Mouse (Mus musculus): ENCODE data around the gene Cxcr2.
"Not testable (repeated sequence)": the region's sequence is repeated elsewhere in the genome, so short reads cannot be mapped to it uniquely, and the experiment has no call there.

The Cxcr2 gene

GRCm38 (mm10) chr1:74139415-74139814 is 14.4 kb upstream of the Cxcr2 start:
- no peak for DNase-seq (ENCODE audit: low read depth, low spot score)

GRCm38 (mm10) chr1:74141781-74142180 is 12.0 kb upstream of the Cxcr2 start:
- DNase-seq (ENCODE audit: low read depth, low spot score), result no peak

- no peak for DNase-seq (ENCODE audit: low read depth, low spot score)
Observed at GRCm38 (mm10) chr1:74149106-74149885, 4.5 kb upstream of the Cxcr2 start.

GRCm38 (mm10) chr1:74150101-74150500 is 3.7 kb upstream of the Cxcr2 start:
- DNase-seq (ENCODE audit: low read depth, low spot score), result no peak

- no peak for DNase-seq (ENCODE audit: low read depth, low spot score)
Observed at GRCm38 (mm10) chr1:74151091-74151490, 2.7 kb upstream of the Cxcr2 start.

- no peak for DNase-seq (ENCODE audit: low read depth, low spot score)
Observed at GRCm38 (mm10) chr1:74155435-74156012, 1.7 kb downstream of the Cxcr2 start.

GRCm38 (mm10) chr1:74156381-74156910 is 2.7 kb downstream of the Cxcr2 start:
- DNase-seq (ENCODE audit: low read depth, low spot score), result no peak

GRCm38 (mm10) chr1:74159613-74160012 is 5.8 kb downstream of the Cxcr2 start:
- DNase-seq (ENCODE audit: low read depth, low spot score), result not testable (repeated sequence)

- no peak for DNase-seq (ENCODE audit: low read depth, low spot score)
Observed at GRCm38 (mm10) chr1:74160036-74160435, 6.2 kb downstream of the Cxcr2 start.

- no peak for DNase-seq (ENCODE audit: low read depth, low spot score)
Observed at GRCm38 (mm10) chr1:74167136-74167535, 13.3 kb downstream of the Cxcr2 start.

GRCm38 (mm10) chr1:74169721-74170120 is 15.9 kb downstream of the Cxcr2 start:
- DNase-seq (ENCODE audit: low read depth, low spot score), result no peak

GRCm38 (mm10) chr1:74172722-74173121 is 18.9 kb downstream of the Cxcr2 start:
- no peak for DNase-seq (ENCODE audit: low read depth, low spot score)

GRCm38 (mm10) chr1:74175731-74176130 is 21.9 kb downstream of the Cxcr2 start:
- no peak for DNase-seq (ENCODE audit: low read depth, low spot score)

- no peak for DNase-seq (ENCODE audit: low read depth, low spot score)
Observed at GRCm38 (mm10) chr1:74178618-74179017, 24.8 kb downstream of the Cxcr2 start.

GRCm38 (mm10) chr1:74179624-74180408 is 26.0 kb downstream of the Cxcr2 start:
- DNase-seq (ENCODE audit: low read depth, low spot score), result no peak

GRCm38 (mm10) chr1:74181462-74181861 is 27.7 kb downstream of the Cxcr2 start:
- DNase-seq (ENCODE audit: low read depth, low spot score), result no peak

- no peak for DNase-seq (ENCODE audit: low read depth, low spot score)
Observed at GRCm38 (mm10) chr1:74183006-74183405, 29.2 kb downstream of the Cxcr2 start.

GRCm38 (mm10) chr1:74190471-74190870 is 36.7 kb downstream of the Cxcr2 start:
- DNase-seq (ENCODE audit: low read depth, low spot score), result no peak

GRCm38 (mm10) chr1:74192711-74193110 is 38.9 kb downstream of the Cxcr2 start:
- no peak for DNase-seq (ENCODE audit: low read depth, low spot score)

- no peak for DNase-seq (ENCODE audit: low read depth, low spot score)
Observed at GRCm38 (mm10) chr1:74194445-74194844, 40.7 kb downstream of the Cxcr2 start, which contains the start of gene Cxcr1. Gene Cxcr1, minus strand, starts transcription at chr1:74194631.

- DNase-seq (ENCODE audit: low read depth, low spot score), result no peak
Observed at GRCm38 (mm10) chr1:74195961-74196360, 42.2 kb downstream of the Cxcr2 start.
